In the genomic region with DNA sequence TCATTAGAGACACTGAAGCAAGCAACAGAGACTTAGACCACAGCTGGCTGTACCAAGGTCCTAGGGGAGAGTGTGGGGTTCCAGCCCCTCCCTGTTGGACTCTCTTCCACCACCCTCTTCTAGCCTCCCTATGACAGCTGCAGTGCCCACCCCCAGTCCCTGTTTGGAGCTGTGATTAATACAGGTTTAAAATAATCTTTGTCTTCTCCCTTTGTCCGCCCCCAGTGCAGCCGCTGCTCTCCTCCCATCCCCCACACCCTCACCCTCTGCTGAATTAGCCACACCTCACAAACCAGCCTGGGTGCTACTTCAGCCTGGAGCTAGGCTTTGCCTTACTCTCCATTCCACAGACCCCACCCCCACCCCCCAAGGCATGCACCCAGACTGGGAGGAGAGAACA, we compare ENCODE assay signal across 12 mouse cellular contexts.
DNase-seq lines count a peak whose midpoint lies in the region; ATAC-seq lines count a peak whose summit lies in the region.
"Had no signal": no experiment of that assay in that cellular context is flagged by ENCODE, and none has a peak within 500 bp of the region (broad histone marks: within the 10 kb centered on the region; RNA-seq: fewer than 3 reads in every experiment).

No protein-coding gene starts in this region.

- H3K4me1 ChIP-seq in embryonic facial prominence, embryonic 14.5 days (ENCODE audit: control insufficient read depth, insufficient read depth, low read length), result no peaks in the 10 kb centered on the region
- H3K4me1 ChIP-seq in hindbrain, embryonic 13.5 days (replicated peaks), result peaks cover 27% of the 10 kb centered on the region
- peaks cover 23% of the 10 kb centered on the region for H3K4me1 ChIP-seq in neural tube, embryonic 13.5 days (replicated peaks)

- intact Hi-C loops in heart, postnatal 10 days (cut with DNase I), result no loop called here

- no peak overlapping the region for H3K27ac ChIP-seq in embryonic facial prominence, embryonic 14.5 days (replicated peaks; ENCODE audit: low read depth, low read length)
- peak overlapping the region; percentile 58; the same call in 1 of the 2 replicates for H3K27ac ChIP-seq in hindbrain, embryonic 13.5 days
- no peak overlapping the region for H3K27ac ChIP-seq in neural tube, embryonic 13.5 days (replicated peaks)

- H3K4me3 ChIP-seq in embryonic facial prominence, embryonic 14.5 days (ENCODE audit: low read depth, low read length), result no peak overlapping the region
- H3K4me3 ChIP-seq in hindbrain, embryonic 13.5 days, result no peak overlapping the region
- H3K4me3 ChIP-seq in neural tube, embryonic 13.5 days, result no peak overlapping the region
- H3K4me3 ChIP-seq: myocyte had no signal

- H3K9ac ChIP-seq in embryonic facial prominence, embryonic 14.5 days (ENCODE audit: low read depth, low read length), result no peak overlapping the region
- no peak overlapping the region for H3K9ac ChIP-seq in hindbrain, embryonic 13.5 days
- no peak overlapping the region for H3K9ac ChIP-seq in neural tube, embryonic 13.5 days

- H3K9me3 ChIP-seq in embryonic facial prominence, embryonic 14.5 days (ENCODE audit: control insufficient read depth, low read length), result no peaks in the 10 kb centered on the region
- no peaks in the 10 kb centered on the region for H3K9me3 ChIP-seq in hindbrain, embryonic 13.5 days
- H3K9me3 ChIP-seq in neural tube, embryonic 13.5 days, result no peaks in the 10 kb centered on the region
- H3K9me3 ChIP-seq: G1E had no signal

- H3K36me3 ChIP-seq in embryonic facial prominence, embryonic 14.5 days (ENCODE audit: control insufficient read depth, insufficient read depth, low read length), result no peaks in the 10 kb centered on the region
- no peaks in the 10 kb centered on the region for H3K36me3 ChIP-seq in hindbrain, embryonic 13.5 days
- no peaks in the 10 kb centered on the region for H3K36me3 ChIP-seq in neural tube, embryonic 13.5 days
- H3K36me3 ChIP-seq: G1E had no signal

- DNase-seq in layer of hippocampus, adult 11-12 months (ENCODE audit: low spot score), result peak; percentile 59
- no peak for DNase-seq in layer of hippocampus, postnatal 14 days (ENCODE audit: low spot score in 2 of 2)
- peak; percentile 49 for DNase-seq in embryonic facial prominence, embryonic 14.5 days (ENCODE audit: low spot score)
- no peak for DNase-seq in thymus, postnatal 14 days
- DNase-seq in heart, postnatal 10 days, result no peak
- DNase-seq in thymus, postnatal 36 days, result no peak

- peak; percentile 83 for ATAC-seq in embryonic facial prominence, embryonic 14.5 days (ENCODE audit: low read depth)
- ATAC-seq in hindbrain, embryonic 13.5 days (ENCODE audit: low FRiP score), result peak; percentile 49; the same call in 1 of the 2 replicates
- peak; percentile 53 for ATAC-seq in neural tube, embryonic 13.5 days (ENCODE audit: low read depth)
- ATAC-seq: inflammation-experienced regulatory T-cells, adult 6 months had no signal

- whole genome bisulfite sequencing in embryonic facial prominence, embryonic 14.5 days, result 26% methylated on average over 2 of the region's 2 CpGs
- WGBS in hindbrain, embryonic 13.5 days, result 12% methylated on average over 2 of the region's 2 CpGs
- 29% methylated on average over 2 of the region's 2 CpGs for WGBS in neural tube, embryonic 13.5 days

- no peak overlapping the region for H3K4me2 ChIP-seq in embryonic facial prominence, embryonic 14.5 days (ENCODE audit: low read depth, low read length)
- no peak overlapping the region for H3K4me2 ChIP-seq in hindbrain, embryonic 13.5 days
- H3K4me2 ChIP-seq in neural tube, embryonic 13.5 days, result no peak overlapping the region
- H3K4me2 ChIP-seq: liver, embryonic 11.5 days had no signal

- no peaks in the 10 kb centered on the region for H3K27me3 ChIP-seq in embryonic facial prominence, embryonic 14.5 days (replicated peaks; ENCODE audit: control insufficient read depth, insufficient read depth, low read length)
- no peaks in the 10 kb centered on the region for H3K27me3 ChIP-seq in hindbrain, embryonic 13.5 days
- no peaks in the 10 kb centered on the region for H3K27me3 ChIP-seq in neural tube, embryonic 13.5 days

Comparison
In these comparisons a context has a peak if more than half of its experiments do, and no peak if none do; other contexts are left out.
1. DNase-seq: peak in layer of hippocampus, adult 11-12 months (single experiment) and embryonic facial prominence, embryonic 14.5 days (single experiment); none in layer of hippocampus, postnatal 14 days (0 of 2), thymus, postnatal 14 days (single experiment), heart, postnatal 10 days (0 of 2) and thymus, postnatal 36 days (0 of 2).
2. Peak in every context shown above with its lines, with median percentiles within 50 percentile points of each other: ATAC-seq.